Mouse (Mus musculus): ENCODE data around the gene Pgr15l. TPM values are rescaled to one million over a fixed set of nuclear protein-coding genes. Genes with fewer than 3 reads are reported as not detected.

Pgr15l gene
- polyA plus RNA-seq (2015; fragmentation: Nextera tagmentation; extraction: Ambion mirVana): not detected in 2 replicates

DNA sequence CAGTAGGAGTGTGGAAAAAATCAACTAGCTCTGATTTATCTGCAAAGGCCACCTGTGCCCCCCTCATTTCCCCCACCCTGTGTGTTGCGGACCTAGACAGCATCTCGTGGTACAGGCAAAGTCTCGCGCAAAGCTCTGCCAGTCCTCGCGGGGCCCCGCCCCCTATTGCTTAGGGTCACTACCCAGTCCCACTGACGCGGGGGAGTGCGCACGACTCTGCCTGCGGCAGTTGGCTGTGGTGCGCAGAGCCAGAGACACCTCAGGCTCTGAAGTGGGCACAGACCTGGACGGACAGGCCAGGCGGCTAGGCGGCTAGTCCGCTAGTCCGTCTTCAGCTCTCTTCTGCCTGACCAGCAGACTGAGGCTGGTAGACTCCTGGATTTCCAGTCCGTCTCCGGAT lies at the start of gene Pgr15l:
Pgr15l (plus strand) TSS at position 228 of the 400 bp plus-strand sequence.
- Histone ChIP-seq H3K27me3 (replicated peaks) (0 out of 2 replicates have a peak, but pooled peaks cover 3% of the 10 kb centered on the region), H3K27ac (no peak within 1 kb of the TSS), H3K4me3 (replicated peaks) (no peak within 1 kb of the TSS), H3K4me2 (replicated peaks) (0 out of 2 replicates have a peak within 1 kb of the TSS, but pooled peaks have one; percentile 22), H3K9me3 (no peaks in the 10 kb centered on the region), H3K9ac (no peak within 1 kb of the TSS), H3K4me1 (replicated peaks) (no peaks in the 10 kb centered on the region), H3K36me3 (no peaks in the 10 kb centered on the region)
- WGBS: 31% methylated on average over 20 of the region's 20 CpGs
- peak; percentile 23; the same call in 1 of the 2 replicates for ATAC-seq

DNA sequence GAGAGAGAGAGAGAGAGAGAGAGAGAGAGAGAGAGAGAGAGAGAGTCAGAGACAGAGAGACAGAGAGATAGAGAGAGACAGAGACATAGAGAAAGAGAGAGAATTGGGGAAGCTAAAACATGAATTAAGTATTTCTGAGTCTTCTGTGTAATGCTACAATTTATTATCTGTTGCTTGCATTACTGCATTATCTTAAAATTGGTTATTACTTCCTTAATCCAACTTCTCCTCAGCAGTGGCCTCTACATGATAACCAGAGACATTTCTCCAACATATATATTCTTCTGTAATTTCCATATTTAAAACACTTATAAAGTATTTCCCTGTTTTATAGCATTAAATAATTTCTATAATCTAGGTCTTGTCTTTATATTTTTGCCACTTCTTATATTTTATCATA lies 44.9 kb upstream of the Pgr15l start:
- Histone ChIP-seq H3K36me3 (no peaks in the 10 kb centered on the region), H3K9ac (no peak overlapping the region), H3K27me3 (replicated peaks) (no peaks in the 10 kb centered on the region), H3K4me3 (replicated peaks) (no peak overlapping the region), H3K4me2 (replicated peaks) (no peak overlapping the region), H3K27ac (no peak overlapping the region), H3K4me1 (replicated peaks) (no peaks in the 10 kb centered on the region), H3K9me3 (no peaks in the 10 kb centered on the region)
- no peak for ATAC-seq

DNA sequence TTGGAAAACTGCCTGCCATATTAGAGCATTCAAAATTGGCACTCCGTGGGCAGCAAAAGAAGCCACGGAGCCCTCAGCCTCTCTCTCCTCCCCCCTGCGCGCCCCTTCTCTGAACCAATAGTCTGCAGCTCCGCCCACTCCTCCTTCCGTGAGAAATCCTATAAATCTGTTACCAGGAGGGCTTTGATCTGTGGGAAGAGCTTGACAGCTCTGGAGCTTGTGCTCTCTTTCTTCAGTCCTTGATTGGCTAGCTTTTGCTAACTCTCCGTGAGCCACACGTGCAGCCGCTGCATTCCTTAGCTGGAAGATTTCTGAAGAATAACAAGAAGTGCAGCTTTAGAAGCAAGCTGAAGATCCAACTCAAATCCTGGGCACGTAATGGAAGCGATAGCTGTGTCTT lies 2.6 kb upstream of the Pgr15l start:
- H3K9ac ChIP-seq: no peak overlapping the region
- H3K4me1 ChIP-seq (replicated peaks): no peaks in the 10 kb centered on the region
- H3K9me3 ChIP-seq: no peaks in the 10 kb centered on the region
- H3K27me3 ChIP-seq (replicated peaks): 0 out of 2 replicates have a peak, but pooled peaks cover 3% of the 10 kb centered on the region
- H3K27ac ChIP-seq: no peak overlapping the region
- H3K36me3 ChIP-seq: no peaks in the 10 kb centered on the region
- H3K4me3 ChIP-seq (replicated peaks): no peak overlapping the region
- 16% methylated on average over 11 of the region's 11 CpGs for WGBS
- no peak overlapping the region for H3K4me2 ChIP-seq (replicated peaks)
- ATAC-seq: 0 out of 2 replicates have a peak, but pooled peaks have one; percentile 25

Measured in intestine, embryonic 15.5 days (tissue).